Mouse (Mus musculus): ENCODE measurements around the gene Efnb3. TPM values are rescaled to one million over a fixed set of nuclear protein-coding genes. Genes with fewer than 3 reads are reported as not detected.
A peak's percentile ranks its signal among the peaks of the same experiment; 100 is the strongest.

Efnb3 gene
- polyA plus RNA-seq, 1 experiment from 2014 or later = 9.6 TPM

DNA sequence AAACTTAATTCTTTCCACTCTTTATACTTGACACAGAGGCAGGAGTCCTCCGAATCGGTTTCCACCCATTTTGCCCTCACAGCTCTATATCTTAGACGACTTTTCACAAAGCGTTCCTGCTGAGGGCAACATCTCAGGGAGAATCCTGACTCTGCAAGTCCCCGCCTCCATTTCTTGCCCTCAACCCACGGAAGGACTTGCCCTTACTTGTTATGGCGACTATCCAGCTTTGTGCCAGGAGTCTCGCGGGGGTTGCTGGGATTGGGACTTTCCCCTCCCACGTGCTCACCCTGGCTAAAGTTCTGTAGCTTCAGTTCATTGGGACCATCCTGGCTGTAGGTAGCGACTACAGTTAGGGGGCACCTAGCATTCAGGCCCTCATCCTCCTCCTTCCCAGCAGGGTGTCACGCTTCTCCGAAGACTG lies 20.1 kb upstream of the Efnb3 start, which contains the start of the genes Wrap53 and Trp53:
Gene Wrap53, minus strand, starts transcription at position 165 of the 424 bp plus-strand sequence.
Gene Trp53, plus strand, starts transcription at position 269 of the 424 bp plus-strand sequence.
- no peaks in the 10 kb centered on the region for H3K36me3 ChIP-seq (ENCODE audit: control insufficient read depth, insufficient read depth, low read length)
- WGBS = 0% methylated on average over 13 of the region's 13 CpGs
- H3K4me1 ChIP-seq (ENCODE audit: control insufficient read depth, insufficient read depth, low read length) = peaks cover 18% of the 10 kb centered on the region
- no peaks in the 10 kb centered on the region for H3K9me3 ChIP-seq (ENCODE audit: control insufficient read depth, low read length)
- H3K27ac ChIP-seq (ENCODE audit: low read depth, low read length) = peak within 1 kb of the TSS; percentile 92
- peak; percentile 51 for ATAC-seq (ENCODE audit: insufficient read depth, low FRiP score, low TSS enrichment)
- DNase-seq (ENCODE audit: low spot score) = peak; percentile 91
- peak within 1 kb of the TSS; percentile 71 for H3K4me3 ChIP-seq (ENCODE audit: low read depth, low read length)
- no peaks in the 10 kb centered on the region for H3K27me3 ChIP-seq (ENCODE audit: control insufficient read depth, insufficient read depth, low read length)
- peak within 1 kb of the TSS; percentile 88 for H3K9ac ChIP-seq (ENCODE audit: low read length)
- H3K4me2 ChIP-seq (ENCODE audit: low read depth) = peak within 1 kb of the TSS; percentile 72

- ATAC-seq (ENCODE audit: insufficient read depth, low FRiP score, low TSS enrichment) = peak; percentile 82
- H3K27me3 ChIP-seq (ENCODE audit: control insufficient read depth, insufficient read depth, low read length) = no peaks in the 10 kb centered on the region
- H3K27ac ChIP-seq (ENCODE audit: low read depth, low read length) = peak overlapping the region; percentile 61
- peak overlapping the region; percentile 71 for H3K4me3 ChIP-seq (ENCODE audit: low read depth, low read length)
- peak overlapping the region; percentile 85 for H3K9ac ChIP-seq (ENCODE audit: low read length)
- no peaks in the 10 kb centered on the region for H3K9me3 ChIP-seq (ENCODE audit: control insufficient read depth, low read length)
- H3K36me3 ChIP-seq (ENCODE audit: control insufficient read depth, insufficient read depth, low read length) = no peaks in the 10 kb centered on the region
- peak; percentile 97 for DNase-seq (ENCODE audit: low spot score)
- peak overlapping the region; percentile 72 for H3K4me2 ChIP-seq (ENCODE audit: low read depth)
- 3% methylated on average over 39 of the region's 39 CpGs for WGBS
- H3K4me1 ChIP-seq (ENCODE audit: control insufficient read depth, insufficient read depth, low read length) = peaks cover 18% of the 10 kb centered on the region
These were observed 19.4 kb upstream of the Efnb3 start for GRCm38 (mm10) chr11:69579128-69580017.

DNA sequence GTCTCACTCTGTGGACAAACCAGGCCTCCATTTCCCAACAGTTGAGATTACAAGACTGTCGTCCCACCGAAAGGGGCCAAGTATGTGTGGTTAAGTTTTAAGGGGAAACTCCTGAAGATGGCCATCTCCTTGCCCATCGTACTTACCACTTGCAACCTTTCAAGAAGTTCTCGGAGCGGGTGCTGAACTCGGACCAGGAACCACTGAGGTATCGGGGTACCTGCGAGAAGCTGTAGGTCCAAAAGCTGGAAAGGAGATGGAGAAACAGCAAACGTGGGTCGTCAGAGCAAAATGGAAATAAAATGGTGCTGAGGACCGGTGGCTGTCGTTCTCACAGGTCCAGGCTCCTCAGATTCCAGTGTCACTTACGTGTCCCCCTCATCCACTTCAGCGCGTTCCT lies 18.3 kb upstream of the Efnb3 start:
- ATAC-seq (ENCODE audit: insufficient read depth, low FRiP score, low TSS enrichment) (no peak), DNase-seq (ENCODE audit: low spot score) (no peak)
- H3K9me3 ChIP-seq (ENCODE audit: control insufficient read depth, low read length) = no peaks in the 10 kb centered on the region
- peak overlapping the region; percentile 85 for H3K9ac ChIP-seq (ENCODE audit: low read length)
- no peaks in the 10 kb centered on the region for H3K36me3 ChIP-seq (ENCODE audit: control insufficient read depth, insufficient read depth, low read length)
- H3K4me1 ChIP-seq (ENCODE audit: control insufficient read depth, insufficient read depth, low read length) = peaks cover 18% of the 10 kb centered on the region
- H3K4me3 ChIP-seq (ENCODE audit: low read depth, low read length) = peak overlapping the region; percentile 71
- H3K27me3 ChIP-seq (ENCODE audit: control insufficient read depth, insufficient read depth, low read length) = no peaks in the 10 kb centered on the region
- no peak overlapping the region for H3K27ac ChIP-seq (ENCODE audit: low read depth, low read length)
- H3K4me2 ChIP-seq (ENCODE audit: low read depth) = peak overlapping the region; percentile 72
- 17% methylated on average over 15 of the region's 15 CpGs for WGBS

DNA sequence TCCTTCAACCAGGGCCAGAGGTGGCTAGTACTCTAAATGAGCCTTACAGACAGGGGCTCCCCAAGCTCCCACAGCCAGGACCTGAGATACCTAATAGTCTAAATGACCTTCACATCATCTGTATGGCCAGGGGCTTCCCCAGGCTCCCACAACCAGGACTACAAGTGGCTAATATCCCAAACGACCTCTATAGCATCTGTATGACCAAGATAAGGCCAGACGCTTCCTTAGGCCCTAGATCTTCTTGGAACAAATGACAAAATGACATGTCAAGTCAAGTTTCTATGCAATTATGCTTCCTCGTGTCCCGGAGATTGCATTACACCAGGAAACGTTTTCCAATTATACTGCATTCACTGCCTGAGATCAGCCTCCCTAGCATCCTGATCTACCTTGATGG lies 16.3 kb upstream of the Efnb3 start:
- Histone ChIP-seq H3K36me3 (ENCODE audit: control insufficient read depth, insufficient read depth, low read length) (no peaks in the 10 kb centered on the region), H3K4me3 (ENCODE audit: low read depth, low read length) (no peak overlapping the region), H3K9ac (ENCODE audit: low read length) (no peak overlapping the region), H3K4me2 (ENCODE audit: low read depth) (no peak overlapping the region), H3K4me1 (ENCODE audit: control insufficient read depth, insufficient read depth, low read length) (peaks cover 14% of the 10 kb centered on the region), H3K27ac (ENCODE audit: low read depth, low read length) (no peak overlapping the region), H3K27me3 (ENCODE audit: control insufficient read depth, insufficient read depth, low read length) (no peaks in the 10 kb centered on the region), H3K9me3 (ENCODE audit: control insufficient read depth, low read length) (no peaks in the 10 kb centered on the region)
- WGBS = 81% methylated on average over 5 of the region's 5 CpGs
- DNase-seq (ENCODE audit: low spot score) (no peak), ATAC-seq (ENCODE audit: insufficient read depth, low FRiP score, low TSS enrichment) (no peak)

DNA sequence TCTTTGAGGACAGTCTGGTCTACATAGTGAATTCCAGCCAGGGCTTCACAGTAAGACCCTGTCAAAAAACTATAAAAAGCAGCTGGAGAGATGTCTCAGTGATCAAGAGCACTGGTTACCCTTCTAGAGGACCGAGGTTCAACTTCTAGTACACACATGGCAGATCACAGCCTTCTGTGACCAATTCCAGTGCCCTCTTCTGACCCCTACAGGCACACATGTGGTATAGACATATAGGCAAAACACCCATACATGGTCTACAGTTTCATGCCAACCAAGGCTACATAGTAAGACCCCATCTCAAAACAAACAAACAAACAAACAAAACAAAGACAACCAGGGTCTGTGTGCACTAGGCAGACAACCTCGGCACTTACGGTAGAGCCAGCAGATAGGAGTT lies 15.2 kb upstream of the Efnb3 start:
- Histone ChIP-seq H3K27ac (ENCODE audit: low read depth, low read length) (no peak overlapping the region), H3K27me3 (ENCODE audit: control insufficient read depth, insufficient read depth, low read length) (no peaks in the 10 kb centered on the region), H3K9me3 (ENCODE audit: control insufficient read depth, low read length) (no peaks in the 10 kb centered on the region), H3K36me3 (ENCODE audit: control insufficient read depth, insufficient read depth, low read length) (no peaks in the 10 kb centered on the region), H3K9ac (ENCODE audit: low read length) (no peak overlapping the region), H3K4me1 (ENCODE audit: control insufficient read depth, insufficient read depth, low read length) (peaks cover 14% of the 10 kb centered on the region), H3K4me2 (ENCODE audit: low read depth) (no peak overlapping the region), H3K4me3 (ENCODE audit: low read depth, low read length) (no peak overlapping the region)
- DNase-seq (ENCODE audit: low spot score) (peak; percentile 32), ATAC-seq (ENCODE audit: insufficient read depth, low FRiP score, low TSS enrichment) (no peak)
- WGBS = 71% methylated on average over 3 of the region's 3 CpGs

- Histone ChIP-seq H3K36me3 (ENCODE audit: control insufficient read depth, insufficient read depth, low read length) (peaks cover 6% of the 10 kb centered on the region), H3K9ac (ENCODE audit: low read length) (no peak overlapping the region)
These were observed 5.1 kb upstream of the Efnb3 start for GRCm38 (mm10) chr11:69565131-69565530.

GRCm38 (mm10) chr11:69564391-69564790 lies 4.4 kb upstream of the Efnb3 start:
- H3K36me3 ChIP-seq (ENCODE audit: control insufficient read depth, insufficient read depth, low read length) = peaks cover 6% of the 10 kb centered on the region
- 35% methylated on average over 3 of the region's 3 CpGs for WGBS
- H3K9ac ChIP-seq (ENCODE audit: low read length) = no peak overlapping the region
- no peaks in the 10 kb centered on the region for H3K27me3 ChIP-seq (ENCODE audit: control insufficient read depth, insufficient read depth, low read length)
- ATAC-seq (ENCODE audit: insufficient read depth, low FRiP score, low TSS enrichment) (no peak), DNase-seq (ENCODE audit: low spot score) (no peak)
- no peaks in the 10 kb centered on the region for H3K9me3 ChIP-seq (ENCODE audit: control insufficient read depth, low read length)
- H3K4me2 ChIP-seq (ENCODE audit: low read depth) = no peak overlapping the region
- H3K4me3 ChIP-seq (ENCODE audit: low read depth, low read length) = no peak overlapping the region
- H3K4me1 ChIP-seq (ENCODE audit: control insufficient read depth, insufficient read depth, low read length) = peaks cover 24% of the 10 kb centered on the region
- H3K27ac ChIP-seq (ENCODE audit: low read depth, low read length) = no peak overlapping the region

More at GRCm38 (mm10) chr11:69565131-69565530, 5.1 kb upstream of the Efnb3 start:
- no peaks in the 10 kb centered on the region for H3K9me3 ChIP-seq (ENCODE audit: control insufficient read depth, low read length)
- no peak overlapping the region for H3K4me3 ChIP-seq (ENCODE audit: low read depth, low read length)
- no peak overlapping the region for H3K27ac ChIP-seq (ENCODE audit: low read depth, low read length)
- H3K4me2 ChIP-seq (ENCODE audit: low read depth) = no peak overlapping the region
- H3K27me3 ChIP-seq (ENCODE audit: control insufficient read depth, insufficient read depth, low read length) = no peaks in the 10 kb centered on the region
- peaks cover 20% of the 10 kb centered on the region for H3K4me1 ChIP-seq (ENCODE audit: control insufficient read depth, insufficient read depth, low read length)
- 77% methylated on average over 8 of the region's 8 CpGs for WGBS
- DNase-seq (ENCODE audit: low spot score) (no peak), ATAC-seq (ENCODE audit: insufficient read depth, low FRiP score, low TSS enrichment) (no peak)

DNA sequence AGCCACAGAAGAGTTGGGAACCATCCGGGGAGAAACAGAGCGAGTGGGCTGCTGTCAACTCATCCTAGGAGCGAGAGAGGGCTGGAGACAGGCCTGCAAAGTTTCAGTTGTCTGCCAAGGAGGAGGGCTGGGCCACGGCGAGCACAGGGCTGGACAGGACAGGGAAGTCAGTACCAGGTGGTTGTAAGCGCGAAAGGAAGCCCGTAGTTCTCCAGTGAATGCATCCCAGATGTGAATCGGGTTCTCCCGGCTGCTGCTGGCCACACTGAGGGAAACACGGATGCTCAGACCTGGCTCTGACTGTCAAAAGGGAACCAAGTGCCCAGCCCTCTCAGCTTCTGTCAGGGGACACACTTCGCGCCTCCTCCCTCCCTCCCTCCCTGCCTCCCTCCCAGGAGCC lies 3.4 kb upstream of the Efnb3 start:
- no peak overlapping the region for H3K27ac ChIP-seq (ENCODE audit: low read depth, low read length)
- peaks cover 6% of the 10 kb centered on the region for H3K36me3 ChIP-seq (ENCODE audit: control insufficient read depth, insufficient read depth, low read length)
- H3K4me1 ChIP-seq (ENCODE audit: control insufficient read depth, insufficient read depth, low read length) = peaks cover 34% of the 10 kb centered on the region
- H3K9me3 ChIP-seq (ENCODE audit: control insufficient read depth, low read length) = no peaks in the 10 kb centered on the region
- WGBS = 72% methylated on average over 13 of the region's 13 CpGs
- H3K9ac ChIP-seq (ENCODE audit: low read length) = no peak overlapping the region
- H3K4me3 ChIP-seq (ENCODE audit: low read depth, low read length) = no peak overlapping the region
- H3K4me2 ChIP-seq (ENCODE audit: low read depth) = no peak overlapping the region
- no peaks in the 10 kb centered on the region for H3K27me3 ChIP-seq (ENCODE audit: control insufficient read depth, insufficient read depth, low read length)
- ATAC-seq (ENCODE audit: insufficient read depth, low FRiP score, low TSS enrichment) (no peak), DNase-seq (ENCODE audit: low spot score) (no peak)
